Mouse (Mus musculus) heart, adult 2 months (tissue): ENCODE measurements around the gene Foxp1.

Experiments
- CTCF ChIP-seq: fragments of 200-600 bp; IDR thresholded peaks from 2 replicates; pipeline ENCODE4 v1.8.1; 2022; ENCODE audit warnings: antibody characterized with exemption, mild to moderate bottlenecking, moderate library complexity
- EP300 ChIP-seq: fragments of 200-500 bp; IDR thresholded peaks from 2 replicates; pipeline ENCODE4 v1.6.1; 2011; ENCODE audit warnings: low read depth, low read length, control low read depth; ENCODE audit not compliant: insufficient read depth
- POLR2A ChIP-seq: fragments of 200-500 bp; IDR thresholded peaks from 2 replicates; pipeline ENCODE4 v1.6.1; 2011; ENCODE audit warnings: mild to moderate bottlenecking, low read depth, low read length, control low read depth; ENCODE audit not compliant: insufficient read depth

- TF ChIP-seq POLR2A (no peak), CTCF (no peak), EP300 (no peak)
These were observed 217.3 kb downstream of the Foxp1 start for GRCm38 (mm10) chr6:99305236-99305635.
